Mouse (Mus musculus) forebrain, embryonic 11.5 days (tissue): ENCODE data around the gene Rnf26. TPM values are rescaled to one million over a fixed set of nuclear protein-coding genes. Genes with fewer than 3 reads are reported as not detected.

Experiments
- ATAC-seq: fragments of 200-750 bp; cut with Nextera tagmentation; replicated peaks from 2 replicates; pipeline ENCODE4 v1.8.0; 2017; ENCODE audit warnings: moderate TSS enrichment; ENCODE audit not compliant: low FRiP score
- DNase-seq: peaks from one replicate; pipeline ENCODE4 v3.0.0-alpha.2; 2017; ENCODE audit warnings: low spot score
- H3K27ac ChIP-seq: fragments of 300-500 bp; sonication (generic); 2 replicates; pipeline ENCODE4 v1.5.1; 2014; ENCODE audit warnings: low read depth, low read length
- H3K27me3 ChIP-seq: fragments of 300-500 bp; sonication (generic); 2 replicates; pipeline ENCODE4 v1.6.1; 2014; ENCODE audit warnings: mild to moderate bottlenecking, low read length, mixed read lengths; ENCODE audit not compliant: control insufficient read depth, insufficient read depth
- H3K36me3 ChIP-seq: fragments of 300-500 bp; sonication (generic); 2 replicates; pipeline ENCODE4 v1.6.1; 2014; ENCODE audit warnings: mild to moderate bottlenecking, low read length, moderate library complexity, mixed read lengths; ENCODE audit not compliant: control insufficient read depth, insufficient read depth
- H3K4me1 ChIP-seq: fragments of 300-500 bp; sonication (generic); replicated peaks from 2 replicates; pipeline ENCODE4 v1.6.1; 2014; ENCODE audit warnings: low read length, mixed read lengths; ENCODE audit not compliant: control insufficient read depth, insufficient read depth
- H3K4me2 ChIP-seq: fragments of 300-500 bp; sonication (generic); 2 replicates; pipeline ENCODE4 v1.6.1; 2014; ENCODE audit warnings: low read depth, mild to moderate bottlenecking, low read length, moderate library complexity, mixed read lengths; ENCODE audit not compliant: severe bottlenecking
- H3K4me3 ChIP-seq: fragments of 300-500 bp; sonication (generic); 2 replicates; pipeline ENCODE4 v1.5.1; 2014; ENCODE audit warnings: low read depth, low read length
- H3K9ac ChIP-seq: fragments of 300-500 bp; sonication (generic); 2 replicates; pipeline ENCODE4 v1.6.1; 2014; ENCODE audit warnings: low read length
- H3K9me3 ChIP-seq: fragments of 300-500 bp; sonication (generic); 2 replicates; pipeline ENCODE4 v1.6.1; 2016; ENCODE audit warnings: low read length, mixed read lengths; ENCODE audit not compliant: control insufficient read depth
- WGBS: fragments of 180-500 bp; shearing (Covaris S2); extraction: QIAGEN DNeasy Blood & Tissue Kit; methylation state at CpG from one replicate; pipeline ENCODE4 v1.1.7; 2014; 5-methylcytosine and 5-hydroxymethylcytosine counted together
- polyA plus RNA-seq: library from polyadenylated mRNA; unstranded; fragments of >200 nt; fragmentation: Nextera tagmentation; extraction: Ambion mirVana; gene quantifications from 2 replicates; pipeline ENCODE4 v1.2.1, GENCODE M21; 2014

Rnf26 gene
- polyA plus RNA-seq, 1 experiment from 2014 or later, result 82.3 TPM

DNA sequence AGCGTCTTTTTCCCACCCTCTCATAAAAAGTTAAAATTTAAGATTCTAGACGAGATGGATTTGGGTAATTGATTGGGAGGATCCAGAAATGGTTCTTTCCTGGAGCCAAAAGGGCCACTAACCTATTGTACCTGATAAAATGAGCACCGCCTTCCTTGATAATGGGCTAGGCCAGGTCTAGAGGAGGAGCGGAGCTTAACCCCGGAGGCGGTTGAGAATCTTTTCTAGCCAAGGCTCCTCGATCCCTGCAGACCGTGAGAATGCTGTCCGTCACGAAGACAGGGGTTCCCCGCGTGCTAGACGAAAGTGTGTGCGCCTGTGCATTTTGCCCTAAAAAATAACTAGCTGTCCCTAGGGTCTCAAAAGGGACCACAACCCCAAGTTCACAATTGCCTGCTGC lies 29.1 kb downstream of the Rnf26 start:
- DNase-seq (no peak), ATAC-seq (peak; percentile 23; the same call in 1 of the 2 replicates)
- no peaks in the 10 kb centered on the region for H3K9me3 ChIP-seq
- peak overlapping the region; percentile 71; the same call in 1 of the 2 replicates for H3K9ac ChIP-seq
- under 1% methylated on average over 14 of the region's 14 CpGs for WGBS
- H3K4me2 ChIP-seq, result peak overlapping the region; percentile 98
- H3K4me1 ChIP-seq, result peaks cover 27% of the 10 kb centered on the region
- H3K27me3 ChIP-seq, result peaks cover 25% of the 10 kb centered on the region
- H3K36me3 ChIP-seq, result no peaks in the 10 kb centered on the region
- H3K27ac ChIP-seq, result no peak overlapping the region
- H3K4me3 ChIP-seq, result peak overlapping the region; percentile 54

- H3K27me3 ChIP-seq, result peaks cover 25% of the 10 kb centered on the region
- H3K4me1 ChIP-seq, result peaks cover 29% of the 10 kb centered on the region
- 8% methylated on average over 23 of the region's 23 CpGs for WGBS
Measured at GRCm38 (mm10) chr9:44083392-44084121, 29.8 kb downstream of the Rnf26 start.

DNA sequence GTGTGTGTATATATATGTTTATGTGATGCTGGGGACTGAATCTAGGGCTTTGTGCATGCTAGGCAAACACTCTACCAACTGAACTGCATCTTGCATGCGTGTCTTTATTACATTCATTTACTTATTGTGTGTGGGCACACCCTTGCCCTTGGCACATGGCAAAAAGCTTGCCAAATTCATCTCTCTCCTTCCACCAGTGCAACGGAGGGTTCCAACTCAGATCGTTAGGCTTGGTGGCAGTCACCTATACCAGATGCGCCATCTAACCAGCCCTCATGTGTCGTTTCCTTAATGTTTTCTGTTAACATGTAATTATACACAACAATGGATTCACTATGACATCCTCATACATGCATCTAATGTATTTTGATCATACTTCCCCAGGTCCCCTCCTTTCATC lies 31.1 kb downstream of the Rnf26 start:
- H3K9ac ChIP-seq, result no peak overlapping the region

More at GRCm38 (mm10) chr9:44083392-44084121, 29.8 kb downstream of the Rnf26 start:
- Histone ChIP-seq H3K36me3 (no peaks in the 10 kb centered on the region), H3K9me3 (no peaks in the 10 kb centered on the region), H3K4me3 (no peak overlapping the region), H3K4me2 (peak overlapping the region; percentile 98), H3K9ac (no peak overlapping the region; the same call in 1 of the 2 replicates), H3K27ac (no peak overlapping the region)
- no peak for DNase-seq
- ATAC-seq, result no peak

GRCm38 (mm10) chr9:44081581-44081980 lies 31.7 kb downstream of the Rnf26 start:
- DNase-seq (no peak), ATAC-seq (no peak)
- H3K36me3 ChIP-seq, result no peaks in the 10 kb centered on the region
- peaks cover 23% of the 10 kb centered on the region for H3K27me3 ChIP-seq
- H3K4me2 ChIP-seq, result no peak overlapping the region
- no peak overlapping the region for H3K4me3 ChIP-seq
- H3K27ac ChIP-seq, result no peak overlapping the region
- H3K4me1 ChIP-seq, result peaks cover 18% of the 10 kb centered on the region; the same call in 1 of the 2 replicates
- no peaks in the 10 kb centered on the region for H3K9me3 ChIP-seq
- H3K9ac ChIP-seq, result no peak overlapping the region
- WGBS, result 72% methylated on average over 5 of the region's 5 CpGs

More for the DNA sequence above, 31.1 kb downstream of the Rnf26 start:
- Histone ChIP-seq H3K4me3 (no peak overlapping the region), H3K27ac (no peak overlapping the region), H3K36me3 (no peaks in the 10 kb centered on the region), H3K9me3 (no peaks in the 10 kb centered on the region), H3K27me3 (peaks cover 25% of the 10 kb centered on the region), H3K4me1 (peaks cover 20% of the 10 kb centered on the region; the same call in 1 of the 2 replicates), H3K4me2 (no peak overlapping the region)
- DNase-seq, result no peak
- ATAC-seq, result no peak
- WGBS, result 93% methylated on average over 5 of the region's 5 CpGs

DNA sequence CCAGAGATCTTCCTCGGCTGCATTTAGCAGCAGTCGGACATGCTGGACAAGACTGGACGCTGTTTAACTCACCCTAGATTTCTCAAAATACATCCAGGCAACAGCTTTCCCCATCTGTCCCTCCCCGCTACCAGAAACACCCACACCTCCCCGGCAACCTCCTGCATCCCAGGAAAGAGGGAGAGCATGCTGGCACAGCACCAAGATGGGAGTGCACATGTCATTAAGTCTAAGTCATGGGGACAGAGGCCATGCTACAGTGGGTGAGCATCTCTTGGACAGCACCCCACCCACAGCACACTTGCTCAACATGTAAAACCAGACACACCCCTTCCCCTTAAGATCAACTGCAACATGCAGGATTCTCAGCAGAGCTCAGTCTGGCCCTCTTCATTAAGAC lies 32.4 kb downstream of the Rnf26 start:
- DNase-seq, result no peak
- no peaks in the 10 kb centered on the region for H3K36me3 ChIP-seq
- ATAC-seq, result no peak
- no peak overlapping the region for H3K4me2 ChIP-seq
- no peak overlapping the region for H3K9ac ChIP-seq
- WGBS, result 88% methylated on average over 5 of the region's 5 CpGs
- H3K4me3 ChIP-seq, result no peak overlapping the region
- no peak overlapping the region for H3K27ac ChIP-seq
- no peaks in the 10 kb centered on the region for H3K9me3 ChIP-seq
- H3K27me3 ChIP-seq, result peaks cover 18% of the 10 kb centered on the region
- peaks cover 18% of the 10 kb centered on the region; the same call in 1 of the 2 replicates for H3K4me1 ChIP-seq

DNA sequence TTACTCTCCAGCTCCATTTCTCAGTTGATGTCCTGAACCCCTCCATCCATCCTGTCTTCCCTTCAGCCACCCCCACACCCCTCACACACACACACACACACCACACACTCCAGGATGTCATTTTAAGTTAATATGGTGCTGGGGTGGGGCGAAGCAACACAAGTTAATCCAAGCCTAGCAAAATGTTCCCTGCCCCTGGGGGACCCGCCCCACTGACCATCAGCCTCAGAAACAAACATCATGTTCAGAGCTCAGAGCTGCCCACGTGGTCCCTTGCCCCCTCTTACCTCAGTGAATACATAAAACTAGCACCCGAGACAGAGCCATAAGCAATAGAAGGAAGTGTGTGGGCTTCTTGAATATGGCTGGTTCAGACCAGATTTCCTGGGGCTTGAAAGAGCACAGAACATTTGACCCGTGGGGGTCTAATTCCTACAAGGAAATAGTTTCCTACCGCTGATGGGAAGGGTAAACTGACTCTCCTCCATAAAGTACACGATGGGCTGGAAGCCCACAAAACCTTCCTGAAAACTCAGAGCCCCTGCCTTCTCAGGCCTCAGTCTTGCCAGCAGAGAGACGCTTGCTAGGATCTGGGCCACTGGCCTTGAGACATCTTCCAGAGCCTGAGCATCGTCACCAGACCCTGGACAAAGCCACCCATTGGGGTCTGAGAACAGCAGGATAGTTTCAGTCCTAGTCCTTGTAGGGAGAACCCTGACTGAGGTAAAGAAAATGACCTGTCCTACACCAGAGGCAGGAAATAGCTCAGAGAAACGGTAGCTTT lies 33.1 kb downstream of the Rnf26 start:
- no peak for ATAC-seq

DNA sequence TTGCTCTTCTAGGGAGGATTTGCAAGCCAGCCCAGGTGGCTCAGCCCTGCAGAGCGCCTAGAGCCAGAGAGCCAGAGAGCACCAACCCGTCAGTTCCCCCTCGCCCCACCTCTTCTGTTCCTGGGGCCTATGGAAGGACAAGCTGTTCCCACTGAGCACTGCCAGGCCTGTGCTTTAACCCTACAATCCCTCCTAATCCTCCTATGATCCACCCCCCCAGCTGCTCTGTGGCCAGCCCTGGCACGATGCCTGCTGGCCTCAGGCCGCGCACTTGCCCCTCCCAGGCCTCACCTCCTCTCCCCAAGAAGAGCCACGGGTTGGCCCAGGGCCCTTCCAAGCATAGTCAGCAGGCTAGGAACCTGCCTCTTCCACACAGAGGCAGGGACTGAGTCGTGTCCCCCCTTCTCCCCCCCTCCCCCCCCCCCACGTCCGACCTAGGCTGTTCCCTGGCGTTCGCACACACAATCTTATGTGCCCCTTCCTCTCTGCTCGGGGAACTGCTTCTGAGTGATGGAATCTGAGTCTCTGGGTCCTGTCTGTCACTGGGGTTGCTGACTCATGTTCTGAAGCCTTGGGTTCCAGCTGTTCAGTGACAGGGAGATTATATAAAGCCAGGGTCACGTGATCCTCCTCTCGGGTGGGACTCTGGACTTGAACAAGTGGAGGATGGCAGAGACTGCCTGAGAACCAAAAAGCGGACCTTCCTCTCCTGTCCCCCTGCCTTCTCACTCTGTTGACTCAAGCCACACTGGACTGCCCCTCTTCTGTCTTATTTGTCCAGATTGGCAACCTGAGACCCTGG lies 34.2 kb downstream of the Rnf26 start:
- ATAC-seq (no peak; the same call in 1 of the 2 replicates), DNase-seq (no peak)
- H3K27me3 ChIP-seq, result peaks cover 10% of the 10 kb centered on the region
- H3K4me3 ChIP-seq, result no peak overlapping the region
- 34% methylated on average over 14 of the region's 16 CpGs for WGBS
- no peak overlapping the region for H3K4me2 ChIP-seq
- H3K9me3 ChIP-seq, result no peaks in the 10 kb centered on the region
- peaks cover 8% of the 10 kb centered on the region; the same call in 1 of the 2 replicates for H3K4me1 ChIP-seq
- no peak overlapping the region for H3K27ac ChIP-seq
- no peaks in the 10 kb centered on the region for H3K36me3 ChIP-seq
- H3K9ac ChIP-seq, result no peak overlapping the region

More for the DNA sequence above, 33.1 kb downstream of the Rnf26 start:
- no peaks in the 10 kb centered on the region for H3K9me3 ChIP-seq
- peaks cover 13% of the 10 kb centered on the region; the same call in 1 of the 2 replicates for H3K4me1 ChIP-seq
- no peak overlapping the region for H3K27ac ChIP-seq
- 74% methylated on average over 10 of the region's 10 CpGs for WGBS
- H3K9ac ChIP-seq, result no peak overlapping the region
- peaks cover 14% of the 10 kb centered on the region for H3K27me3 ChIP-seq
- H3K36me3 ChIP-seq, result no peaks in the 10 kb centered on the region
- H3K4me2 ChIP-seq, result no peak overlapping the region
- no peak for DNase-seq
- H3K4me3 ChIP-seq, result no peak overlapping the region

GRCm38 (mm10) chr9:44078136-44078797 lies 35.0 kb downstream of the Rnf26 start:
- H3K9ac ChIP-seq, result no peak overlapping the region
- DNase-seq (no peak), ATAC-seq (no peak)
- no peaks in the 10 kb centered on the region for H3K36me3 ChIP-seq
- no peaks in the 10 kb centered on the region for H3K9me3 ChIP-seq
- H3K4me1 ChIP-seq, result peaks cover 4% of the 10 kb centered on the region; the same call in 1 of the 2 replicates
- 79% methylated on average over 10 of the region's 10 CpGs for WGBS
- H3K27ac ChIP-seq, result no peak overlapping the region
- H3K4me2 ChIP-seq, result no peak overlapping the region
- H3K27me3 ChIP-seq, result peaks cover 1% of the 10 kb centered on the region; the same call in 1 of the 2 replicates
- no peak overlapping the region for H3K4me3 ChIP-seq
